Mouse (Mus musculus) right cerebral cortex, postnatal 14 days (tissue): ENCODE measurements at regions not wholly inside any gene's neighbourhood (a gene's known extent, or its start where the extent isn't known, plus 50 kb on each side); places are given as distances from the start of the nearest gene placed in this dataset.
A peak's percentile ranks its signal among the peaks of the same experiment; 100 is the strongest.

Experiments used
- DNase-seq: peaks from one replicate; pipeline ENCODE4 v3.0.0; 2022

GRCm38 (mm10) chr7:89088141-89088540 is 315.9 kb downstream of the Tmem135 start:
- DNase-seq = no peak

DNA sequence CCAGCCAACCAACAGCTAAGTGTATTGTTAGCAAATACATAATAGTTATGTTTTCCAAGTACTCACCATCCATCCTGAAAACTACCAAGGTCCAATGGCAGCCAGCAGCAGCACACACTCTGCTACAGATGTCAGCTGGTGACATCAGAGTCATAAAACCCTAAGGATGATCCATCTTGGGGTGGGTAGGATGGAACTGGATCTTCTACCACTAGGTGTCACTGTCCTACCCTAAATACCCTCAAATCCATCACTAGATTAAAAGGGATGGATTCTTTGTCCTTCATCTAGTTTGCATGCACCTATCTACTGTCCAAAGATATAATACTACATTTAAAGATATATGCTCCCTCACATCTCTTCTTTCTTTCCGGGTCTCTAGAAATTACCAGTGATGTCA is 317.7 kb downstream of the Tmem135 start:
- no peak for DNase-seq

- no peak for DNase-seq
Observed at GRCm38 (mm10) chr7:89073939-89074690, 329.9 kb downstream of the Tmem135 start.

- DNase-seq = no peak
Observed at GRCm38 (mm10) chr7:89070030-89070429, 334.0 kb downstream of the Tmem135 start.

DNA sequence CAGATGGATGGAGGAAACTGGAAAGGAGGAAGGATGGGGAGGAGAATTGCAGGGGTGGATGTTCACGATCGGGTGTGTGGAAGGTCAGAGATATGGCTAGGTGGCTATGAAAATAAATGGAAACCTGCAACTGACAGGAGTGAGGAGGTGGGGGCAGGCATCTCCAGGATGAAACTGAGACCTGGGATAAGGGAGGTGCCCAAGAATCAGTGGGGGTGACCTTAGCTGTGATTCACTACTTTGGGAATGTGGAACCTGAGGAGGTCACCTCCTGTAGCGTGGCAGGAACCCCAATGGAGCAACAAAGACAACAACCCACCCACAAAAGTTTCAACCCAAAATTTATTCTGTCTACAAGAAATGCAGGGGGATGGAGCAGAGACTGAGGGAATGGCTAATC is 339.6 kb downstream of the Tmem135 start:
- no peak for DNase-seq

DNA sequence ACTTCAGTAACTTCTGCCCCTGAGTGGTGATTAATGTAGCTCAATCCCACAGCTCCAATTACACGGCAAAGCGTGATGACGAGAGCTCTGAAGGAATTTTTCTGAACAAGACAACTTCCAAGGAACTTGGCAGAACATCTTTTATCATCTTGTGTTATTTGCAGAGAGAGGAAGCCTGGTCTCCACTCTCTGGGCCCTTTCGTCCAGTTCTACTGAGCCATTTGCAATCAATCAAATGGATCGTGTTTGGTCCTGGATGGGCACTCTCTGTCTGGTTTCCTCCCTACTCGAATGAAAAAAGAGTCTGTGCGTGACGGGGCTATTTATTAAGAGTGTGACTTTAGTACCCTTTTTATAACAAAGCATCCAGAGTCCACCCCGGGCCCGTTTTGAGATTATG is 340.4 kb downstream of the Tmem135 start:
- no peak for DNase-seq

DNA sequence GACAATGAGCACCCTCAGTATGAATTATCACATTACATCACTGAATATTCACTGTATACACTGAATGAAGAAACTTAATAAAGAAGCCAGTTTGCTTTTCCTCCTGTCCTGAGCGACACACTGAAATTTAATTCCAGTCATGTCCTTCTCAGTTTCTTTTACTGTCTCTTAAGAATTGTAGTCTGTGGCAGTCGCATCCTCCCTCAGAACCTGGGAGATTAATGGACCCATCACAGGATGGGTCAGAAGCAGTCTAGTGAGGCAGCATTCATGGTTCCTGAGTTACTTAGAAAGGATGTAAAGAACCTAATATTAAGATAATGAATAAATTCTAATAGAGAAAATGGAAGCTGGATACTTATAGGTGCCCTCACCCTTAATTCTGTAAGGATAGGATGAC is 349.5 kb downstream of the Tmem135 start:
- DNase-seq = no peak

GRCm38 (mm10) chr7:89051240-89051639 is 352.8 kb downstream of the Tmem135 start:
- DNase-seq = peak; percentile 5

DNA sequence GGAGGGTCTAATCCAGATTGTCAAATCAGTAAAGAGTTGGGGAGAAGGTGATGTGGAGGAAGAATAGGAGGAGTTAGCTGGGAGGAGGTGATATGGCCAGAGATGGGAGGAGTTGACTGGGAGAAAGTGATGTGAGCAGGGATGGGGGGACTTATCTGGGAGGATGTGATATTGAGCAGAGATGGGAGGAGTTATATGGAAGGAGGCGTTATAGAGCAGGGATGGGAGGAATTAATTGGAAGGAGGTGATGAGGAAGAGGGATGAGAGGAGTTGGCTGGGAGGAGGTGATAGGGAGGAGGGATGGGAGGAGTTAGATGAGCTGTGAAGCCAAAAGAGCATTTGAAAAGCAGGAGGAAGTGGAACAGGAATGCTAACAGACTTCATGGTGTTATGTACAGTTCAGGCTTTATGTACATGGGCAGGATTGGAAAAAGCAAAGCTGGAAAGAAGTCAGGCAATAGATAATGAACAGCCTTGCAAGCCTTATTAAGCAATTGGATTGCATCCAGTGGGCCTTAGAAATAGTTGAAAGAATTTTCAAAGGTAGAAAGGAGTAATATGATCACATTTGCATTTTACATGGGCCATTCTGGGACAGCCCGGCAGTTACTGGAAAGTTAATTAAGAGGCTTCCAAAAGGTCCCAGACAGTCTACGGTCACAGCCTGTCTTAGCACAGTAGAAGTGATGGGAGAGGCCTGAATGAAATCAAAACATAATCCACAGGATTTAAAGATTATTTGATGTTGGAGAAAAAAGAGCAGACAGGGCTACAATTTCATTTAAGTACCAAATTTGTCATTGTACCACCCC is 357.4 kb downstream of the Tmem135 start:
- DNase-seq = no peak

DNA sequence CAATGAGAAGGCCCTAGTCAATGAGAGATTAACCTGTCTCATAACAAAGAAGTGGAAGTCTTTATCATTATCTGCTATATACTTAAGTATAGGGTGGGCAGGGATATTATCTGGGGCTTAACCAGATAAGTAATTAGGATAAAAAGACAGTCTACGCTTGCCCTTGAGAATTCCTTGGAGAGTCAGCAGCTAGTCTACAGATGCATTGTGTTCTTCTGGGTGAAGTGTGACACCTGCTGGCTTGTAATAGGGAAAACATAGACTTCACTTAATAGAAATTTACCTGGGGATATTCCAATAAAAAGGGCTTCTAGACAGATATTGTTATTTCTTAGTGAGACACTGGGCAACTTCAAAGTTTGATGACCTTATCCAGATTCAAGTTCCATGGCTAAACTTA is 361.0 kb downstream of the Tmem135 start:
- DNase-seq = peak; percentile 10

GRCm38 (mm10) chr7:89041287-89041686 is 362.7 kb downstream of the Tmem135 start:
- no peak for DNase-seq

- no peak for DNase-seq
Observed at GRCm38 (mm10) chr7:89040139-89040538, 363.9 kb downstream of the Tmem135 start.

- DNase-seq = no peak
Observed at GRCm38 (mm10) chr7:89035138-89035996, 368.7 kb downstream of the Tmem135 start.

- DNase-seq = no peak
Observed at GRCm38 (mm10) chr7:89023230-89024030, 380.6 kb downstream of the Tmem135 start.

DNA sequence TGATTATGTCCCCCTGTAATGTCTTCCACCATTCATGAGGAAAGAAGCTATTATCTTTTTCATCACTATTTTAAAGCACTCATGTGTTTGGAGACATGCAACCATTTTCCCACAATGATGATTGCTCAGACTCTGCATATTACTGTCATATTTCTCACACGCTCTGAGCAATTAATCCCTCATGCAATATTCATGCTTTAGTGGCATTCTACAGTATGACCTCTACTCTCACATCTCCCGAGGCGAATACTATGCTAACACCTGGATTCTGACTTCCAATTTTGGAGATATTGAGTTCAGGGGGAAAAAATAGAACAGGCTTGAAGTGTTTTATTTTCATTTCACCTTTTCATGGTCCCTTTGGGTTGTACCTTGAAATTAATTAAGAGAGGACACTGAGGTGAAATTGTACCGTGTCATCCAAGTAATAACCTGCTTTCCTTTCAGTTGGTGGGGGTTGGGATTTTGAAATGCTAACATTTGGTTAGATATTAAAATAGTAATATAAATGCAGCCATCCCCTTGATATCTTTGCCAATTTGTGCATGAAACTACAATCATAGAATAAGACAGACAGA is 405.1 kb downstream of the Tmem135 start:
- no peak for DNase-seq

GRCm38 (mm10) chr7:88997815-88998477 is 406.1 kb downstream of the Tmem135 start:
- no peak for DNase-seq

GRCm38 (mm10) chr7:88974436-88974835 is 429.6 kb downstream of the Tmem135 start:
- DNase-seq = no peak

GRCm38 (mm10) chr7:88960841-88961240 is 443.2 kb downstream of the Tmem135 start:
- DNase-seq = no peak

DNA sequence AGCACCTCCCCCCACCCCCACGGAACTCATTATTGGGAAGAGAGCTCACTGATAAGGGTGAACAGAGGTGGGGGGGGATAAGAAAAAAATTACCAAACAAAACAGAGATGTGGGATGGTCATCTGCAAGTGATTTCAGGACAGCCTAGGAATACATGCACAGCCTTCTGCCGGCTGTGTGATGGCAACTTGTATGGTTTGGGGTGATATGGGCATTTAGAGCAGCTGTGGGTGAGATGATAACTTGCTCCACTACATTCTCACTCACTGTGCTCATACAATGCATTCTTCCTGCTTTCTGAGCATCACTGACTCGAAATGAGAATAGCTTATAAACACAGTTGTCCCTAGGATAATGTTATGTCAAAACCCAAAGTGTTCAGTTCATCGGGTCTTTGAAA is 443.8 kb downstream of the Tmem135 start:
- no peak for DNase-seq

GRCm38 (mm10) chr7:88959332-88960124 is 444.5 kb downstream of the Tmem135 start:
- DNase-seq = no peak

DNA sequence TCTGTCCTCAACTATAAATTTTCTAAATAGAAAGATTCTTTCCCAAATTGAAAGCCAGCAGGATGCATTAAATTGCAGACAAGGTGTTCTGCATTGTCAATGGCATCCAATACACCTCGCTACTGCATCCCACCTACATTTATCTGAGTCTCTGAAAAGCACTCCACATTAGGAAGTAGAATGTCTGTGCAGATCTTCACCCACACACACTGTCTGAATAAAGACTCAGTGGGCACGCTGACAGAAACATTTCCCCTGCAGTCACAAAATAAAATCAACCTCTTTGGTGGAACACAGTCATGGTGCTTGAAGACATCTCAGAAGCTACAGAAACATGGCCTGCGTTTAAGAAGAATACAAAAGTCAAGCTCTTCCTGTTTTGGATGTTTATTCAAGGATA is 449.0 kb downstream of the Tmem135 start:
- DNase-seq = no peak
